Mouse (Mus musculus) spleen, embryonic (tissue): ENCODE data around the gene Pid1.

Experiments
- CTCF ChIA-PET: fragments of 350-600 bp; sonication (Branson Sonifier 250); formaldehyde crosslinking; loops from one replicate; lab custom pipeline; 2022; lab: Charles Lee

The Pid1 gene

GRCm38 (mm10) chr1:84272951-84273350 is 91.0 kb downstream of the Pid1 start:
- CTCF ChIA-PET: no interaction called here

GRCm38 (mm10) chr1:84271712-84272200 is 92.2 kb downstream of the Pid1 start:
- CTCF ChIA-PET: no interaction called here

GRCm38 (mm10) chr1:84257656-84258055 is 106.3 kb downstream of the Pid1 start:
- CTCF ChIA-PET: interaction anchor here (0.7 kb wide), 1 partner anchor 69 kb away, joined by 4 read pairs; no protein-coding TSS in a partner anchor

- CTCF ChIA-PET: no interaction called here
These were observed 109.6 kb downstream of the Pid1 start for GRCm38 (mm10) chr1:84254361-84254760.

DNA sequence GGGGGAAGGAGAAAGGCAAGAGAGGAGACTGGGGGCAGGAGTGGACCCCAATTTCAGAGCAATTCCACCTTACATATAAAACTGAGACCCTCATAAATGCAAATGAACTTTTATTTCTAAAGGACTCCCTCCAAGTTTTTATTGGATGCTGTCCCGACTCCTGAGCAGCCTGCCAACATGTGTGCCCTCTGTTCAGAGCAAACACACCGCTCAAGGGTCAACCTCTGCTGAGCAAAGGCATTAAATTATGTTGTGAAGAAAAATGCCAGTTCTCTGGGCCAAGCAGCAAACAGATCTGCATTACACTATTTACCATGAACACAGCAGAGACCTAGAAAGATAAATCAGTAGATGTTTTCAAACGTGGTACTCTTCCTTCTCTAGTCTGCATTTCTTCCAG is 110.1 kb downstream of the Pid1 start:
- CTCF ChIA-PET: no interaction called here

DNA sequence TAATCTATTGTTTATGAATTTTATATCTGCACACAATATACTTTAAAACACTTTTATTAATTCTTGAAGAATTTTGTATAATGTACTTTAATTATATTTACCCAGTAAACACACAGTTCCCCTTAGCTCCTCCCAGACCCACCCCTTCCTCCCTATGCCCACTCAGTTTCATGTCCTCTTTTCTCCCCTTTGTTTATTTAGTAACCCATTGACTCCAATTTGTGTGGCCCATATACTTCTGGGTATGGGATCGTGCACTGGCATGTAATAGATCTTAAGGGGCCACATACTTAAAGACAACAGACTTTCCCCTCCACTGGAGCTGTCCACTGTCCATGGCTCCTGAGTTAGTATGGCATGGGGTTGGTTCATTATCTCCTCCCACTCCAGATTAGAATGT is 112.8 kb downstream of the Pid1 start:
- CTCF ChIA-PET: no interaction called here

GRCm38 (mm10) chr1:84250770-84251169 is 113.2 kb downstream of the Pid1 start:
- CTCF ChIA-PET: no interaction called here

- CTCF ChIA-PET: no interaction called here
These were observed 114.1 kb downstream of the Pid1 start for GRCm38 (mm10) chr1:84249772-84250338.

GRCm38 (mm10) chr1:84247111-84247510 is 116.9 kb downstream of the Pid1 start:
- CTCF ChIA-PET: no interaction called here

GRCm38 (mm10) chr1:84241192-84241828 is 122.7 kb downstream of the Pid1 start:
- CTCF ChIA-PET: no interaction called here

- CTCF ChIA-PET: no interaction called here
These were observed 123.8 kb downstream of the Pid1 start for GRCm38 (mm10) chr1:84240203-84240602.

- CTCF ChIA-PET: no interaction called here
These were observed 133.5 kb downstream of the Pid1 start for GRCm38 (mm10) chr1:84230431-84230830.

- CTCF ChIA-PET: no interaction called here
These were observed 138.4 kb downstream of the Pid1 start for GRCm38 (mm10) chr1:84225626-84226025.

DNA sequence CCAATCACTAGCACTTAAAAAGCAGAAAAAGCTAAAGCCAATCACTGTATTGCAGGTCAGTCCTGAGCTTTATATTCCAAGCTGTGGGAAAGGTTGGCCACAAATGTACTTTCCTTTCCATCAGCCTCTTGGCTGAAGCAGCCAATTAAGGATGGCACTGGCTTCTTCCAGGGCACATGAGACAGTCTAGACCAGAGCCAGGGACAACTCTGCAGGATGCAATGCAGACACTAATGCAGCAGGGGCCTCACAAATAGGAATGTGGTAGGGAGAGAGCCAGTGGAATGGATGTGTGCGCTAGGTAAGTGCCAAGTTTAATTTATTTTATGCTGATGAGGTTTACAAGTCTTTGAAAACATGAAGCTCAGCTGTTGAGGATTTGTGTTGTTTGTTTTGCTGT is 141.9 kb downstream of the Pid1 start:
- CTCF ChIA-PET: no interaction called here

- CTCF ChIA-PET: no interaction called here
These were observed 145.4 kb downstream of the Pid1 start for GRCm38 (mm10) chr1:84218605-84219004.

- CTCF ChIA-PET: no interaction called here
These were observed 146.2 kb downstream of the Pid1 start for GRCm38 (mm10) chr1:84217777-84218176.

DNA sequence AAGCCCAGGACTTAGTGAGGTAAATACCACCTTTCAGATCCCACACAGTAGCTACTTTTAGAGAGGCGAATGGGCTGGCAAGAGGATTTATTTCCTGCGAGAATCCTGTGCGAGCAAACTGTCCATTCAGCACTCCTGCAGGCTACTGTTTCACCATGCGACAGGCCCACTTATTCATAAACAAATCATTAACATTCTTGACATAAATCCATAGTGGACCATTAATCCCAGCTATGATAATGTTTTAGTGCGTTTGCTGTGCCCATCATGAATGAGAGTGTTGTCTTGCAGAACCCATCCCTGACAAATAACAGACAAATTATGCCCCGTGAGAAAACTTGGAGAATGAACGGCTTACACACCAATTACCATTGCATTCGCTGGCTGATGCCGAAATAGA is 152.5 kb downstream of the Pid1 start:
- CTCF ChIA-PET: no interaction called here

- CTCF ChIA-PET: interaction anchor here (0.6 kb wide), 1 partner anchor 124 kb away, joined by 6 read pairs; no protein-coding TSS in a partner anchor
These were observed 158.2 kb downstream of the Pid1 start for GRCm38 (mm10) chr1:84205746-84206145.

GRCm38 (mm10) chr1:84203494-84203893 is 160.5 kb downstream of the Pid1 start:
- CTCF ChIA-PET: no interaction called here

GRCm38 (mm10) chr1:84199890-84200289 is 164.1 kb downstream of the Pid1 start:
- CTCF ChIA-PET: interaction anchor here (0.7 kb wide), 1 partner anchor 46 kb away, joined by 4 read pairs; no protein-coding TSS in a partner anchor

- CTCF ChIA-PET: no interaction called here
These were observed 165.1 kb downstream of the Pid1 start for GRCm38 (mm10) chr1:84198887-84199286.

DNA sequence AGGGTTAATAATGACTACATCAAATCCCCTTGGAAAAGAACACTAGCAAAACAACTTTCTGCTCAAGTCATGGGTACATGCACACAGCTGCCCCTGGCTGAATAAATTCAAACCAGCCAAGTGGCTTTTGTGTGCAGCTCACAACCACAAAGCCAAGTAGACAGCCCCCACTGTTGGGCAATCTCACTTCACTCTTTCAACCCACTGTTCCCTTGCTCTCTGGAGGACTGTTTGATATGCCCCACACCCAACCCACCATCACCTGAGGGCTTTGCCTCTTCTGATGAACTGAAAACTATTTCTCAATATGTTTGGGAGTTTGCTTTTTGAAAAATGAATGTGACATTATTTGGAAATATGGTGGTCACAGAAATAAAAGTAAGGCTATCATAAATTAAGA is 171.8 kb downstream of the Pid1 start:
- CTCF ChIA-PET: interaction anchor here (0.5 kb wide), 1 partner anchor 278 kb away, joined by 30 read pairs; no protein-coding TSS in a partner anchor

GRCm38 (mm10) chr1:84189446-84189845 is 174.5 kb downstream of the Pid1 start:
- CTCF ChIA-PET: no interaction called here
